Mouse (Mus musculus): ENCODE measurements around the gene Lrrk2.
"Not testable (repeated sequence)": the region's sequence is repeated elsewhere in the genome, so short reads cannot be mapped to it uniquely, and the experiment has no call there.

Gene Lrrk2

GRCm38 (mm10) chr15:91806463-91806862 lies 133.5 kb downstream of the Lrrk2 start:
- no peak for DNase-seq (ENCODE audit: low read depth, low spot score)

GRCm38 (mm10) chr15:91835319-91835718 lies 162.3 kb downstream of the Lrrk2 start:
- no peak for DNase-seq (ENCODE audit: low read depth, low spot score)

- DNase-seq (ENCODE audit: low read depth, low spot score): no peak
Observed at GRCm38 (mm10) chr15:91837965-91838364, 165.0 kb downstream of the Lrrk2 start, which contains the start of gene Smgc. TSS of gene Smgc (plus strand) at chr15:91838265.

- not testable (repeated sequence) for DNase-seq (ENCODE audit: low read depth, low spot score)
Observed at GRCm38 (mm10) chr15:91864130-91864529, 191.2 kb downstream of the Lrrk2 start.
